Mouse (Mus musculus) hindbrain, embryonic 12.5 days (tissue): ENCODE measurements at regions not wholly inside any gene's neighbourhood (a gene's known extent, or its start where the extent isn't known, plus 50 kb on each side); places are given as distances from the start of the nearest gene placed in this dataset.
A peak's percentile ranks its signal among the peaks of the same experiment; 100 is the strongest.

Experiments used
- ATAC-seq: fragments of 200-750 bp; cut with Nextera tagmentation; 2 replicates; pipeline ENCODE4 v1.8.0; 2017; ENCODE audit warnings: moderate TSS enrichment; ENCODE audit not compliant: low FRiP score
- H3K27ac ChIP-seq: fragments of 300-500 bp; sonication (generic); 2 replicates; pipeline ENCODE4 v1.5.1; 2016; ENCODE audit warnings: mild to moderate bottlenecking
- H3K27me3 ChIP-seq: fragments of 300-500 bp; sonication (generic); 2 replicates; pipeline ENCODE4 v1.6.1; 2016; ENCODE audit warnings: mild to moderate bottlenecking
- H3K36me3 ChIP-seq: fragments of 300-500 bp; sonication (generic); 2 replicates; pipeline ENCODE4 v1.6.1; 2016; ENCODE audit warnings: mild to moderate bottlenecking
- H3K4me1 ChIP-seq: fragments of 300-500 bp; sonication (generic); 2 replicates; pipeline ENCODE4 v1.6.1; 2016
- H3K4me2 ChIP-seq: fragments of 300-500 bp; sonication (generic); replicated peaks from 2 replicates; pipeline ENCODE4 v1.6.1; 2016; ENCODE audit warnings: mild to moderate bottlenecking
- H3K4me3 ChIP-seq: fragments of 300-500 bp; sonication (generic); 2 replicates; pipeline ENCODE4 v1.5.1; 2016; ENCODE audit warnings: mild to moderate bottlenecking
- H3K9ac ChIP-seq: fragments of 300-500 bp; sonication (generic); 2 replicates; pipeline ENCODE4 v1.6.1; 2016; ENCODE audit warnings: mild to moderate bottlenecking, moderate library complexity
- H3K9me3 ChIP-seq: fragments of 300-500 bp; sonication (generic); replicated peaks from 2 replicates; pipeline ENCODE4 v1.6.1; 2016; ENCODE audit warnings: mild to moderate bottlenecking
- WGBS: fragments of 180-500 bp; shearing (Covaris S2); methylation state at CpG from one replicate; pipeline ENCODE4 v1.1.7; 2016; 5-methylcytosine and 5-hydroxymethylcytosine counted together

DNA sequence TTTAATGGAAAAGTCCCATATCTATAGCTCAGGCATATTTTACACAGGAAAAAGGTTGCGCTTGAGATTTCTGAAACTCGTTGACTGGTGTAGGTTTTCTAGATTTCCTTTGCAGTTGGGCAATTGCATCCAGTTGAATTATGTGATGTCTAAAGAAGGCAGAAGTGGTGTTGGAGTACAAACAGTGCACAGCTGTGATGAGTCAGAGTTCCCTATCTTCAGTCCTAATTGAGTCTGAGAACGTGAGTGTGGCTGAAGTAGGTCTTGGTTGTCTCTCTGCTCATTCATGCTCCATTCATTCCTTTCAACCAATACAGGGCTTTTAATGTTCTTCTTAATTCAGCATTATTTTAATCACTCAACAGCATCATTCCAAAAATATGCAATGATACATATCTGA is 142.9 kb upstream of the Dpyd start:
- H3K36me3 ChIP-seq, result no peaks in the 10 kb centered on the region
- ATAC-seq, result no peak
- H3K27me3 ChIP-seq, result no peaks in the 10 kb centered on the region

DNA sequence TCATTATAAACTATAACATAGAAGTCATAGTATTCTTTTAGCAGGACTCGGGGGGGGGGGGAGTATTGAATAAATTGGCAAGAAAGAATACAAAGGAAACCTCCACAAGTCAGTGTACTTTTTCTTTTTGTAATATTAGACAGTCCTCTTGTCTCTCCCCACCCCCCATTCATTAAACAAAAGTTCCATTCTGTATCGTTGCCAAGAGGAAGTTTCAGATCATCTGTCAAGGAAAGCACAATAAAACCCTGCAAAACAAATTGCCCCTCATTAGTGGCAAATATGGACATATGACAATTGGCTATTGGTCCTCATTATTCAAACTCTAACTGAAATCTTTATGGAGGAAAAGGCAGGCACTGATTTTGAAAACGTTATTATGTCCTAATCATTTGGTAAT is 140.2 kb upstream of the Dpyd start:
- H3K27ac ChIP-seq, result no peak overlapping the region
- H3K27me3 ChIP-seq, result peaks cover 9% of the 10 kb centered on the region; the same call in 1 of the 2 replicates
- no peak for ATAC-seq
- no peak overlapping the region for H3K4me3 ChIP-seq
- WGBS, result 36% methylated on average over 3 of the region's 3 CpGs
- H3K4me1 ChIP-seq, result no peaks in the 10 kb centered on the region
- H3K9me3 ChIP-seq, result no peaks in the 10 kb centered on the region
- H3K36me3 ChIP-seq, result no peaks in the 10 kb centered on the region
- no peak overlapping the region for H3K4me2 ChIP-seq
- H3K9ac ChIP-seq, result no peak overlapping the region

More for the DNA sequence above, 142.9 kb upstream of the Dpyd start:
- Histone ChIP-seq H3K9me3 (no peaks in the 10 kb centered on the region), H3K4me3 (no peak overlapping the region), H3K27ac (no peak overlapping the region), H3K4me2 (no peak overlapping the region), H3K9ac (no peak overlapping the region), H3K4me1 (no peaks in the 10 kb centered on the region)
- WGBS, result 84% methylated on average over 3 of the region's 3 CpGs

DNA sequence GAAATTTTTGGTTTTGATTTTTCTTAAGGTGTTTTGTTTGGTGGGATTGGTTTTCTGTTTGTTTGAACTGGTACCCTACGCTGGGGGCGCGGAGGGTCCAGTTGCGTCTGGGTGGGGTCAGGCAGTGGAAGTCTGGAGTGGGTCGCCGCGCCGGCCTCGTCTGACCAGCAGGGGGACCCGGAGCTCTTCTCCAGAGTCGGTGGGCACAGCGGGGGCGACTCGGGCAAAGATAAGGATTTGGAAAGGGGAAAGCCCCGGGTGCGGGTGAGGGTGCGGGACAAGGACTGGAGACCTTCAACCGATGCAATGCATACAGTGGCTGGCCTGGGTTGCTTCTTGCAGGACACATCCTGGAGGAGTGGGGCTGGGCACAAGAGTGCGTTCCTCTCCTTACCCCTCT is 136.2 kb upstream of the Dpyd start:
- Histone ChIP-seq H3K4me1 (0 out of 2 replicates have a peak, but pooled peaks cover 2% of the 10 kb centered on the region), H3K9me3 (no peaks in the 10 kb centered on the region), H3K4me2 (peak overlapping the region; percentile 65), H3K36me3 (no peaks in the 10 kb centered on the region), H3K9ac (peak overlapping the region; percentile 46; the same call in 1 of the 2 replicates), H3K27ac (no peak overlapping the region), H3K27me3 (peaks cover 9% of the 10 kb centered on the region; the same call in 1 of the 2 replicates), H3K4me3 (peak overlapping the region; percentile 34)
- WGBS, result 4% methylated on average over 19 of the region's 19 CpGs
- ATAC-seq, result peak; percentile 39; the same call in 1 of the 2 replicates

DNA sequence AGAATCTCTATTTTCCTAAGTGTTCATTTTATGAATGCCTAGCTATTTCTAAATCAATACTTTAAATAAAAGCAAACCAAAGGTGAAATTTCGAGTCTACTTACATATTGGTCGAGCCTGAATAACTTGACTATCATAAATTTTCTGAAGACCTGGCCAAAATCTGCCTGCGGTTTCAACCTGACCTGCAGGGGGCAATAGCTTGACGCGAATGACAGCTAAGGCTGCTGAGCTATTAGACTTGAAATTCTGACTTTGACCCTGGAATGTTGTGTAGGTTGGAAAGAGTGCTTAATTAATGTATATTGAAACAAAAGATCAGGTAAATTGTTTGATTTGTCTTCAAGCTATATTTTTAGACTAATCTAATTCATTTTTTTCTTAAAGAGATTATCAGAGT is 133.4 kb upstream of the Dpyd start:
- 4% methylated on average over 5 of the region's 5 CpGs for WGBS
- Histone ChIP-seq H3K36me3 (no peaks in the 10 kb centered on the region), H3K4me3 (no peak overlapping the region), H3K27me3 (peaks cover 25% of the 10 kb centered on the region), H3K9ac (no peak overlapping the region), H3K9me3 (no peaks in the 10 kb centered on the region), H3K27ac (no peak overlapping the region), H3K4me1 (0 out of 2 replicates have a peak, but pooled peaks cover 6% of the 10 kb centered on the region), H3K4me2 (no peak overlapping the region)
- ATAC-seq, result no peak

DNA sequence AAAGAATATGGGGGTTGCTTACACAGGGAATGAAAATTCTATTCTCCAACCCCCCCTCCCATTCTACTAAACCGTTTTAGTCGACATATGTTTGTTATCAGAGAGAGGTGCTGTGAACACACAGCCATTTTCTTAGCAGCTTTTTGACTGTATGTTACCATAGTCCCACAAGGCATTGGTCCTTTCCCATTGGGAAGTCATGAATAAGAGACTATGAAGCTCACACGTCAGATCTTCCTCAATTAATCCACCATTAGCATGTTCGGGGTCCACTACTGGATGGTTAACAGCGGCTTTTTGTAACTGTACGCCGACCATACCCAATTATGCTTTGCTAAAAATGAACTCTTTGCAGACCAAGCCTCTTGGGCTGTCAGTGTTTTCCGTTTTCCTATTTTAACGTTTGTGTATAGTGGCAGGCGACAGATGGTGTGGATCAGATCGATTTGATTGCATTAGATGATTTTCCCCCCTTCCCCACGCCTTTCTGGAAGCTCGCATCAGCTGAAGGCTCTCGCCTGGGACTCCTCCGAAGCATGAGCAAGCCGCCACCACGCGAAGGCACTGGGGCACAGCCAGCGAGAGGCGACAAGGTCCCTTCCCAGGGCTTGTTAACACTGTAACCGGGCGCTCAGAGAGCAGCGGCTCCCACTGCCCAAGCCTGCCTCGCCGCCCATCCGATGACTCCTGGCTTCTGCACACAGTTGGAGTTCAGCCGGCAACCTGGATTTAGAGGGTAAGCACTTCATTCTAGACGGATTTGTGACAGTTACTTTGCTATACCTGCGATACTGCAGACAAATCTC is 131.9 kb upstream of the Dpyd start:
- peak overlapping the region; percentile 96 for H3K4me2 ChIP-seq
- no peaks in the 10 kb centered on the region for H3K9me3 ChIP-seq
- H3K27ac ChIP-seq, result peak overlapping the region; percentile 90
- peak; percentile 81 for ATAC-seq
- H3K4me1 ChIP-seq, result peaks cover 14% of the 10 kb centered on the region
- no peaks in the 10 kb centered on the region for H3K36me3 ChIP-seq
- 5% methylated on average over 29 of the region's 29 CpGs for WGBS
- peak overlapping the region; percentile 53 for H3K9ac ChIP-seq
- peak overlapping the region; percentile 45 for H3K4me3 ChIP-seq
- H3K27me3 ChIP-seq, result peaks cover 23% of the 10 kb centered on the region

DNA sequence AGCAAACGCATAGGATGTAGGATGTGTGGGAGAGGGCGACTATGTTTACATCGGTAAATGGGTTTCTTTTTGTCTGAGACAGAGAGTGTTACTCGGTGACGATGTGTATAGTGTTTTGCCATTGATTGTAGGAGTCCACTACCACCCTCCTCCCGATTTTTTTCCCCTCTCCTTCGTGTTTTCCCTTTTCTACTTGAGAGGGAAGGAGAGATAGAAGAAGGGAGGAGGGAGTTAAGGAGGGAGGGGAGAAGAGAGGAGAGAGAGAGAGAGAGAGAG is 131.4 kb upstream of the Dpyd start:
- Histone ChIP-seq H3K4me3 (peak overlapping the region; percentile 45), H3K9ac (peak overlapping the region; percentile 53), H3K4me2 (peak overlapping the region; percentile 96), H3K9me3 (no peaks in the 10 kb centered on the region), H3K36me3 (no peaks in the 10 kb centered on the region), H3K27ac (peak overlapping the region; percentile 90), H3K4me1 (peaks cover 19% of the 10 kb centered on the region), H3K27me3 (peaks cover 21% of the 10 kb centered on the region)
- WGBS, result 0% methylated on average over 7 of the region's 7 CpGs
- peak; percentile 21 for ATAC-seq

DNA sequence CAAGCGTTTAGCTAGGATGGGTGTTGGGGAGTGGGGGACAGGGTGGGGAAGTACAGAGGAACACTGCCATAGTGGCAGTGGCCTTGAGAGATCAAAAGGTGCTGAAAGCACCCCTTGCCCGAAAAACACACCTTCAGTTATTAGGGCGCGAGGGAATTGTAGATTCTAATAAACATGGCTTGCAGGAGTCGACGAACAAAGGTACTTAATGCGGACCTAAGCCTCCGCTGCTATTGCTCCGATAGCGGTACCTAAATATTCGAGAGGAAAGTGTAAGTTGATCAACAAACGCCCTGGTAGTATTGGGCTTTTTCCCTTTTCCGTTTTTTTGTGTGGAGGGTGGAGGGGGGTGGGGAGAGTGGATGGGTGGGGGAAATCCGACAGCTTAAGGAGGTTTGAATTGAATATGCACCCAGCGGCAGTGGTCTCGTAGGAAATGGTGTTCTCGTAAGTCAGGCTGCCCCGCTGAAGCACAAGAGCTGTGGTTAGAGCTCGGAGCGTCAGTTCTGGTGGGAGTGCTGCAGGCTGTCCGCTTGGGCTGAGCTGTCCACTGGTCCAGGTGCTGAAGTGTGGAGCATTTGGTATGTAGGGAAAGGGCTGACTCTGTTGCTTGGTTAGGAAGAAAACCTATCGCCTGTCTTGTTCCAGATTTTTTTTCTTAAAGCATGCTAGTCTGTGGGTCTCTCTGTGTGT is 130.8 kb upstream of the Dpyd start:
- 1% methylated on average over 22 of the region's 22 CpGs for WGBS
- peak; percentile 35; the same call in 1 of the 2 replicates for ATAC-seq
- Histone ChIP-seq H3K4me1 (peaks cover 19% of the 10 kb centered on the region), H3K4me2 (peak overlapping the region; percentile 96), H3K4me3 (peak overlapping the region; percentile 45), H3K36me3 (no peaks in the 10 kb centered on the region), H3K9me3 (no peaks in the 10 kb centered on the region), H3K27ac (peak overlapping the region; percentile 90), H3K27me3 (peaks cover 25% of the 10 kb centered on the region), H3K9ac (peak overlapping the region; percentile 53)

DNA sequence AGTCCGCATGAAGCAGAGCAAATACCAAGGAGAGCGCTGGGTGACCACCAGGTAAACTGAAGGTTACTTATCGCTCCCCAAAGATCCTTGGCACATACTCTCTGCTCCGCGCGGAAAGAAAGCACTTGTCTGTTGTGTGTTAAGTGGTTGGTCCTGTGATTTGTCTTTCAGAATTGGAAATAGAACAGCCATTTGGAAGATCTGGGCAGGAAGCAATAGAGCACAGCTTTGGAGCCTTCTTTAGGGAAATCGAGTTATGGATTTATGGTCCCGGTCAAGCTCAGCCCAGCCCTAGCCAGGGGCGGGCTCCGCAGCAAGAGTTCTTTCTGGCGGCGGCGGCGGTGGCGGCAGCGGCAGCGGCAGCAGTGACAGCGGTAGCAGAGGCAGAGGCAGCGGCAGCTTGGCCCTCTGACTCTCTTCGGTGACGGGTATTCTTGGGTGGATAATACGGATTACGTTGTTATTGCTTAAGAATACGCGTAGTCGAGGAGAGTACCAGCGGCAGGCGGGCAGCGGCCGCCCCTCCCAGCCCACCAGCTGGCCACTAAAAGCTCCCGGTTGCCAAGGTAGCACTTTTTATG is 128.4 kb upstream of the Dpyd start:
- Histone ChIP-seq H3K27ac (peak overlapping the region; percentile 73), H3K4me3 (peak overlapping the region; percentile 47), H3K27me3 (peaks cover 22% of the 10 kb centered on the region), H3K9ac (peak overlapping the region; percentile 61), H3K9me3 (no peaks in the 10 kb centered on the region), H3K4me1 (peaks cover 19% of the 10 kb centered on the region), H3K36me3 (no peaks in the 10 kb centered on the region), H3K4me2 (peak overlapping the region; percentile 96)
- no peak for ATAC-seq
- 1% methylated on average over 31 of the region's 31 CpGs for WGBS

DNA sequence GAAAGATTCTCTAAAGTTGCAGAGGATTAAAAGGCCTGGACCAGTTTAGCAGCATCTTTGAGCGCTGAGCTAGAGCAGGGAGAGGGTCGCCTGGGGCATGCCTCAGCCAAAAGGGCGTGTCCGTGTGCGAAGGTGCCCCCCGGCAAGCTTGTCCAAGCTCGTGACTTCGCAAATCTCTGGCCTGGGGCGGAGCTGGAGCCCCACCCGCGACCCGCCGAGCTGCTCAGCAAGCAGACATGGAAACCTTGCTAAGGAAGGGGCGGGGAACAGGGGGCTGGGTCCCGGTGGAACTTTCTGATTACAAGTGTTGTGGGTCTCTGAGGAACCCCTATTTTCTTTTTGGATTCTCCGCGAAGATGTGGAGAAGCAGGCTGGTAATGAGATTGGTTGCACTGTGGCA is 127.6 kb upstream of the Dpyd start:
- Histone ChIP-seq H3K36me3 (no peaks in the 10 kb centered on the region), H3K9me3 (no peaks in the 10 kb centered on the region), H3K4me1 (peaks cover 19% of the 10 kb centered on the region), H3K27me3 (peaks cover 22% of the 10 kb centered on the region), H3K27ac (0 out of 2 replicates have a peak overlapping the region, but pooled peaks have one; percentile 23), H3K4me3 (peak overlapping the region; percentile 47), H3K9ac (peak overlapping the region; percentile 61), H3K4me2 (peak overlapping the region; percentile 96)
- ATAC-seq, result 0 out of 2 replicates have a peak, but pooled peaks have one; percentile 11
- WGBS, result 0% methylated on average over 17 of the region's 17 CpGs

DNA sequence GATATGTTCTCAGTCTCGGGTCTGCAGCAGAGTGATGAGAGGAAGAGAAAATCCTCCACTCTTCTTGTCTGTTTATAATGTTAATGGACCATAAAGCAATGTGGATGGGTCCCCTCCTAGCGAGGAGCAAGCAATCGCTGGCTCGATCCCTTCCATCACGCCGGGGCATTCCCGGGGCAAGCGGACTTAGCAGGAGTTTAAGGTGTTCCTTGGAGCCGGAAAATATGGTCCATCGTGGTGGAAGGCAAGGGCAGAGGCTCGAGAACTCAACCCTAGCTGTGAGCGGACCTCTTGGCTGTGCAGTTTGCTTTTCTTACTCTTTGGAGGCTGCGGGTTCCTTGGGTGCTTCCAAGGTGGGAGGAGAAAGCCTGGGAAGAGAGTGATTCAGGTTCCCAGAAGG is 127.1 kb upstream of the Dpyd start:
- H3K27me3 ChIP-seq, result peaks cover 22% of the 10 kb centered on the region
- peak overlapping the region; percentile 47 for H3K4me3 ChIP-seq
- H3K36me3 ChIP-seq, result no peaks in the 10 kb centered on the region
- WGBS, result 2% methylated on average over 13 of the region's 13 CpGs
- H3K4me2 ChIP-seq, result peak overlapping the region; percentile 96
- H3K27ac ChIP-seq, result 0 out of 2 replicates have a peak overlapping the region, but pooled peaks have one; percentile 23
- peak overlapping the region; percentile 61 for H3K9ac ChIP-seq
- ATAC-seq, result no peak
- peaks cover 18% of the 10 kb centered on the region for H3K4me1 ChIP-seq
- no peaks in the 10 kb centered on the region for H3K9me3 ChIP-seq

DNA sequence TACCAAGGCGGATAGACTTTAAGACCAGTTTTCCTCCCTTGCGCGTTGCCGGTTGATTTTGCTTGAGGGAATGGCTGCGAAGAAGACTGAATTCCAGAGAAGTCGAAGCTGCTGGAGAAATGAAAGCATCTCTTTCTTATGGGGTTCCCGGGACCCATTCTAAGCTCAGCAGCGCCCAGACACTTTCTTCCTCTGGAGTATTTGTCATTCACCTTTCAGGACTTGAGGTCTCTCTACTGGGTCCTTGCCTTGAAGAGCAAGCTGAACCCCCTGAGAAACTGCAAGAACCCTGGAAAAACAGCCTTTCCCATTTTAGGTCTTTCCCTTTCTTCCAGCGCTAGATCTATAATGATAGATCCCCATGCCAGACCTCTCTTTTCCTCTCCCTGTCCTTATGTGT is 126.7 kb upstream of the Dpyd start:
- no peak overlapping the region for H3K27ac ChIP-seq
- H3K4me2 ChIP-seq, result peak overlapping the region; percentile 96
- peaks cover 16% of the 10 kb centered on the region for H3K4me1 ChIP-seq
- ATAC-seq, result no peak
- peaks cover 22% of the 10 kb centered on the region for H3K27me3 ChIP-seq
- peak overlapping the region; percentile 61; the same call in 1 of the 2 replicates for H3K9ac ChIP-seq
- 6% methylated on average over 9 of the region's 9 CpGs for WGBS
- H3K36me3 ChIP-seq, result no peaks in the 10 kb centered on the region
- no peaks in the 10 kb centered on the region for H3K9me3 ChIP-seq
- H3K4me3 ChIP-seq, result peak overlapping the region; percentile 47

DNA sequence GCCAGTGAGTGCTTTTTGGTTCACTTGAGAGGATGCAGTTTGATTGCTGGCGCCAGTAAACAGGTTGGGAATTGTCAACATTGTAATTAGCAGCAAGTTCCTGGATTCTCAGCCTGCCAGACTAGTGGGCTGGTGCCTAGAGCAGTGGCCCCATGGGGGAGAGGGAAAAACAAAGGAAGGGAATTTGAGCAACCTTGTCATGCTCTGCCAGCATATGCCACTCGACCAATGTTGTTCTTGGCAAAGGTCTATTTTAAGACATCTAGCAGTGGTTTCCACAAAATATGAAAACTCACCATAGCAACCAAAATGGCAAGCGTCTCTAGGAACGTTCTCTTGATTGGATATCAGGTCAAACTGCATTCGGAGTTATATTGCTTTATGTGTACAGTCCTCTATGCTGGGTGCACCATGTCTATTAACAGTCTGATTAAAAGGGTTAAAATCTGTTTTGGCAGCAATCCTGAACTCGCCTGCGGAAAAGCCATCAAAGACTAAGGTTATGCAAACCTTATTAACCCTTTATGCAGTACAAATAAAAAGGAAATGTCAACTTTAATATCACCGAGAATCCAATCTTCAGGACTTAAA is 118.1 kb upstream of the Dpyd start:
- H3K27me3 ChIP-seq, result no peaks in the 10 kb centered on the region
- no peaks in the 10 kb centered on the region for H3K36me3 ChIP-seq
- H3K9me3 ChIP-seq, result no peaks in the 10 kb centered on the region
- H3K4me1 ChIP-seq, result peaks cover 5% of the 10 kb centered on the region; the same call in 1 of the 2 replicates
- no peak overlapping the region for H3K4me2 ChIP-seq
- 53% methylated on average over 8 of the region's 8 CpGs for WGBS
- H3K9ac ChIP-seq, result no peak overlapping the region
- ATAC-seq, result no peak
- H3K4me3 ChIP-seq, result no peak overlapping the region
- no peak overlapping the region for H3K27ac ChIP-seq
